Mouse (Mus musculus) gastrocnemius, adult 18-20 months (tissue): ENCODE results near the gene Atf2. TPM values are rescaled to one million over a fixed set of nuclear protein-coding genes. Genes with fewer than 3 reads are reported as not detected.
A peak's percentile ranks its signal among the peaks of the same experiment; 100 is the strongest.
"Not testable (repeated sequence)": the region's sequence is repeated elsewhere in the genome, so short reads cannot be mapped to it uniquely, and the experiment has no call there.

Experiments used
- DNase-seq: peaks from one replicate; pipeline ENCODE4 v3.0.0; 2021; ENCODE audit warnings: low spot score
- total RNA-seq, 2 experiments: library from RNA; stranded (reverse); gene quantifications; 2 replicates each; pipeline ENCODE4 v1.2.3; 2021

Atf2 gene
- total RNA-seq, 2 experiments from 2014 or later, result 22.1 to 27.4 TPM

GRCm38 (mm10) chr2:73891701-73892463 is 557 bp downstream of the Atf2 start:
- no peak for DNase-seq

- no peak for DNase-seq
These were observed 6.4 kb downstream of the Atf2 start for GRCm38 (mm10) chr2:73885997-73886396.

GRCm38 (mm10) chr2:73877891-73878290 is 14.5 kb downstream of the Atf2 start:
- no peak for DNase-seq

GRCm38 (mm10) chr2:73867764-73868487 is 24.5 kb downstream of the Atf2 start:
- peak; percentile 61 for DNase-seq

GRCm38 (mm10) chr2:73860046-73860624 is 32.3 kb downstream of the Atf2 start:
- DNase-seq, result peak; percentile 9

- no peak for DNase-seq
These were observed 35.1 kb downstream of the Atf2 start for GRCm38 (mm10) chr2:73857352-73857751.

- DNase-seq, result no peak
These were observed 36.2 kb downstream of the Atf2 start for GRCm38 (mm10) chr2:73856246-73856645.

GRCm38 (mm10) chr2:73834406-73835015 is 57.9 kb downstream of the Atf2 start:
- DNase-seq, result no peak

GRCm38 (mm10) chr2:73833284-73833683 is 59.2 kb downstream of the Atf2 start:
- DNase-seq, result no peak

GRCm38 (mm10) chr2:73818742-73819141 is 73.7 kb downstream of the Atf2 start:
- no peak for DNase-seq

- DNase-seq, result no peak
These were observed 84.8 kb downstream of the Atf2 start for GRCm38 (mm10) chr2:73807609-73808008.

GRCm38 (mm10) chr2:73800127-73800526 is 92.3 kb downstream of the Atf2 start:
- not testable (repeated sequence) for DNase-seq

- DNase-seq, result no peak
These were observed 93.7 kb downstream of the Atf2 start for GRCm38 (mm10) chr2:73798786-73799185.

- no peak for DNase-seq
These were observed 94.3 kb downstream of the Atf2 start for GRCm38 (mm10) chr2:73798136-73798535.

GRCm38 (mm10) chr2:73791846-73792630 is 100.4 kb downstream of the Atf2 start:
- no peak for DNase-seq

GRCm38 (mm10) chr2:73790332-73790731 is 102.1 kb downstream of the Atf2 start:
- DNase-seq, result peak; percentile 6

- DNase-seq, result no peak
These were observed 104.0 kb downstream of the Atf2 start for GRCm38 (mm10) chr2:73788395-73788794.

GRCm38 (mm10) chr2:73782371-73782905 is 110.0 kb downstream of the Atf2 start:
- no peak for DNase-seq

GRCm38 (mm10) chr2:73780321-73781010 is 112.0 kb downstream of the Atf2 start:
- DNase-seq, result no peak

GRCm38 (mm10) chr2:73779796-73780195 is 112.6 kb downstream of the Atf2 start:
- DNase-seq, result no peak
